Mouse (Mus musculus) liver, adult (tissue): ENCODE measurements around the gene B4galnt1.

ENCODE experiments used
- GATA4 ChIP-seq: IDR thresholded peaks from 2 replicates; pipeline ENCODE4 v1.6.1; 2014; ENCODE audit warnings: mild to moderate bottlenecking, low read length; ENCODE audit not compliant: insufficient replicate concordance

The B4galnt1 gene

DNA sequence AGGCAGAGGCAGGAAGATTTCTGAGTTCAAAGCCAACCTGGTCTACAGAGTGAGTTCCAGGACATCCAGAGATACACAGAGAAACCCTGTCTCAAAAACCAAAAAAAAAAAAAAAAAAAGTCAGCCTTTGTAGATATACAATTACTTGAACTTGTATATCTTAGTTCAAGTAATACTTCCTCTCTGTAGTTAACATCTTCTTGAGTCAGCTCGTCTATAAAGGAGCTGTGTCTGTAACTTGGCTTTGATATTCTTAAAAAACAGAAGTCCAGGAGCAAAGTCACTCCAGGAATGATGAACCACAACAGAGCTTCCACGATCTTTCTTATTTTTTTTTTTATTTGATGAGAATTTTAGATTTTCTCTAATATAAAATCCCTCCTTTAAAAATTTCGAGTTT, 4.3 kb upstream of the B4galnt1 start:
- TF ChIP-seq GATA4 = no peak

DNA sequence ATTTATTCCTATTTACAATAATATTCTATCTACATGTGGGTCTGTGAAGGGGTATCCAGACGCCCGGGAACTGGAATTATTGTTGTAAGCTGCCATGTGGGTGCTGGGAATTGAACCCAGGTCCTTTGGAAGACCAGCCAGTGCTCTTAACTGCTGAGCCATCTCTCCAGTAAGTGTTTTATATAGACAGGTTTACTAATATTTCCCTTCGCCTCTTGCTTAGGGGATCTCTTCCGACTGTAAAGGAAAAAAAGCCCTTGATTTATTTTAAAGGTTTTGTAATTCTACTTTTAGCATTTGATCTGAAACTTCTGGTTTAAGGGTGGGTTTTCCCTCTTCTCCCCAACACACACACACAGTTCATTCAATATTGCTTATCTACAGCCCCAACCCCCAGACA, 835 bp upstream of the B4galnt1 start:
- no peak for TF ChIP-seq GATA4

DNA sequence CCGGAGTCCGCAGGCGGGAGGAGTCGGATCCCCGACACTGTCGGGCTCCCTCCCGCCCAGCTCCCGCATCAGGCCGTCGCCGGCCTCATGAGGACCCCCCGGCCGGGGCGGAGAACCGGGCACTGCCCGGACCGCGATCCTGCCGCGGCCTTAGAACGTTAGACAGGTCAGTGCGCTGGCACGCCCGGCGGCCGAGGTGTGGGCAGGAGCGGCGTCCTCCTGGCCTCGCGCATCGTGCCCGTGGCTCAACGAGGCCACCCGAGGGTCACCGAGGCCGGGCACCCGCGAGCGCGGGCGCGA, 279 bp downstream of the B4galnt1 start:
- TF ChIP-seq GATA4 = no peak

DNA sequence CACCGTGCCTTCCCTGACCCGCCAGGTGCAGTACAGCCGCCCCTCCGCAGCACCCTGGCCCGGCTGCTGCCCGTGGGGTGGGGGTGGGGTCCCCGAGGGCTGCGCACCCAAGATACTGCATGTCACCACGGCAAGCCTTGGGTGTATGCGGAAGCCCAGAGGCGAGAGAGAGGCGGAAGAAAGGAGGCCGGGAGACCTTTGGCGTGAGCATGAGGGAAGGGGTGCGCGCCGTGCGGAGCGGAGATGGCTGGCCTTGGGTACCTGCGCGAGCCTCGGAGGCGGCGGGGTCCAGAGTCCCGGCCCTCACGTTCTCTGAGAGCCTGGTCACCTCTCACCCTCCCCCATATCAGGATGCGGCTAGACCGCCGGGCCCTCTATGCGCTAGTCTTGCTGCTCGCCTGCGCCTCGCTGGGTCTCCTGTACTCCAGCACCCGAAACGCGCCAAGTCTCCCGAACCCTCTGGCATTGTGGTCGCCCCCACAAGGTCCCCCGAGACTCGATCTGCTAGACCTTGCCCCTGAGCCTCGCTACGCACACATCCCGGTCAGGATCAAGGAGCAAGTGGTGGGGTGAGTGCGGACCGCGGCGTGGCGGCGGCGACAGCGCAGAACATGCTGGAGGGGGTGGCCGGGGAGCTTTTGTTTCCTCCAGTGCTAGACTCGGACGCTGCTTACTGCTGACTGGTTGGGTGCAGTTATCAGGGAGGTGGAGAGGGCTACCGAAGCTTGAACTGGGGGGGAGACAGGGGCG, 804 bp downstream of the B4galnt1 start:
- no peak for TF ChIP-seq GATA4

DNA sequence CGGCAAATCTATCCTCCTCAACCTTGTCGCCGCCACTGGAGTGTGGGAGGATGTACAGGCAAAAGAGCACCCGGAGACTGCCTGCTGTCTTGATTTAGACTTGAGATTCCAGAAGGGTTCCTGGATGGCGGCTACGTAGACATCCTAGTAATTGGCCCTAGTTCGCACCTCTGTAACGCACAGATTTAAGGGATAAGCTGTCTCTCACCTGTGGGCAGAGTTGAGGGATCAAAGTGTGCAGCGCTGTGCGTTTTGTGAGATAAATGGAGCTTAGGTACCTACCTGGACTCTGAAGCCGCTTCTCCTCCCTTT, 1.3 kb downstream of the B4galnt1 start:
- no peak for TF ChIP-seq GATA4

- no peak for TF ChIP-seq GATA4
Measured at GRCm38 (mm10) chr10:127166771-127167613, 2.0 kb downstream of the B4galnt1 start.

DNA sequence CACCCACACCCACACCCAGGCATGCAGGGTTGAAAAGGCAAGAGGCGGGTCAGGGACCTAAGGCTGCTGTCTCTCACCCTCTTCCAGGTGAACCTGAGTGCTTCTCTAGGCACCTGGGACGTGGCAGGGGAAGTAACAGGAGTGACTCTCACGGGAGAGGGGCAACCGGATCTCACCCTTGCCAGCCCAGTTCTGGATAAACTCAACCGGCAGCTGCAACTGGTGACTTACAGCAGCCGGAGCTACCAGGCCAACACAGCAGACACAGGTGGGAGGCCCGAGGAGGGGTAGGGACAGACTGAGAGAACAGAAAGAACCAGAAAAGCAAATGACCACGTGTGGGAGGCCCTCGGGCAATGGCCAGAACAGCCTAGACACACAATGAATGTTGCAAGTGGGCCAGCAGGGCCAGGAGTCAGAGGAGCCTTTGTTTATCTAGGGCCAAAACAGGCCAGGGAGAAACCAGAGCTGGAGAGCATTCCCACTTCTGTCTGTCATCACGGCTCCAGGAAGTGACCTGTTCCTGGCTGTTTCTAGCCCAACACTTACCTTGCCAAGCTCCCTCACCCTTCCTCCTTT, 2.7 kb downstream of the B4galnt1 start:
- TF ChIP-seq GATA4 = no peak

- no peak for TF ChIP-seq GATA4
Measured at GRCm38 (mm10) chr10:127170002-127170401, 5.0 kb downstream of the B4galnt1 start.

- no peak for TF ChIP-seq GATA4
Measured at GRCm38 (mm10) chr10:127170837-127171272, 5.8 kb downstream of the B4galnt1 start.

DNA sequence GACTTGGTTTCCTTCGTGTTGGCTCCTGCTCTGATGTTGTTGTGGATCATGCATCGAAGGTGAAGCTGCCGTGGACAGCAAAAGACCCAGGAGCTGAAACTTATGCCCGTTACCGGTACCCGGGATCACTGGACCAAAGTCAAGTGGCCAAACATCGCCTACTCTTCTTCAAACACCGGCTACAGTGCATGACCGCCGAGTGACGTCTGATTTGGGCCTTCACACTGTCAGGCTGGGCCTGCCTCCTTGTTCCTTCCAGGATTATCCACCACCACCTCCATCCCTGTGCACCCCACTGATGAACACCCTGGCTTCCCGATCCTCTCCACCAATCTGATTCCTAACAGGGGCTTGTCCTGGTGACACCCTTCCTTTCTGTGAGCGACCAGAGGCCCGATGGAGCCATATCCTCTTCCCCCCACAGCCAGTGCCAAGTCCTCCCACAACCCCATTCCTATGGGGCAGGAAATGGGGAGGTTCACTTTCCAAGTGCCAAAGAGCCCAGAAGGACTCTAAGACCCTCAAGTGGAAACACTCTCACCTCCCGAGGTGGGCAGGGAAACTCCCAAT, 6.7 kb downstream of the B4galnt1 start:
- no peak for TF ChIP-seq GATA4

DNA sequence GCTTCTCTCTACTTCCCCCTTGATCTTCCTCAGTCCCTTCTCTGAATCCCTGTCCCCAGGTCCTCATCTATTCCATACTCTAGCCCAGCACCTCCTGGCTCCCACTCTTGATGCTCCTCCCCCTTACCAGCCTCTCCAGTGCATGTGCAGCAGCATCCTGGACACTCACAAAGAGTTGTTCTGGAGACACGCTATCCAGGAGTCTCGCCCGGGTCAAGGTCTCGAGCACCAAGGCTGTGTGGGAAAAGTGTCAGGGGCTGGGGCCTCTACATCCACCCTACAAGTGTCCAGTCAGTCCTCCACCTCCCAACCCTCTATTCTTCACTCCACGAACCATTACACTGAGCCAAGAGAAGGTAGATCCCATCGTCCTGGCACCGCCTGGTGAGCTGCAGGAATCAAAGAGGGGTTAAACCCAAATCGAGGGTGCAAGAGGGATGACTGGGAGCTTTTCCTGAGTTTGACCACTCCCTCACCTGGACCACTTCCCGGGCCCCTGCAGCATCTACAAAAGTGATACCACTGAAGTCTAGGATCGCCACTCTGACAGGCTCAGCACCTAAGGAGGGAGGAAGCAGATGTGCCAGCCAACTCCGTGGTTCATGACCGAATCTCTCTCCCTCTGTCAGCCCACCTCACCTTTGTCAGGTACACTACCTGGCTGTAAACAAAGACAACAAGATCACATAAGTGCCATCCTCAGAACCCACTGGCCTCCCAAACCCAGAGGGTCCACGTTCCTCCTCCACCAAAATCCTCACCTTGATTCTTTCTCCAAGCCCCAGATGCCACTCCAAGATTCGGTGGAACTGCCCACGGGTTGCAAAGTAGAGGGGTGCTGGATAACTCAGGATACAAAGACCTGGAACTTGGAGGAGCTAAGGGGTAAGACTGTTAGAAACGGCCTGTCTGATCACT, 8.4 kb downstream of the B4galnt1 start:
- no peak for TF ChIP-seq GATA4

- TF ChIP-seq GATA4 = no peak
Measured at GRCm38 (mm10) chr10:127174170-127174569, 9.1 kb downstream of the B4galnt1 start.

DNA sequence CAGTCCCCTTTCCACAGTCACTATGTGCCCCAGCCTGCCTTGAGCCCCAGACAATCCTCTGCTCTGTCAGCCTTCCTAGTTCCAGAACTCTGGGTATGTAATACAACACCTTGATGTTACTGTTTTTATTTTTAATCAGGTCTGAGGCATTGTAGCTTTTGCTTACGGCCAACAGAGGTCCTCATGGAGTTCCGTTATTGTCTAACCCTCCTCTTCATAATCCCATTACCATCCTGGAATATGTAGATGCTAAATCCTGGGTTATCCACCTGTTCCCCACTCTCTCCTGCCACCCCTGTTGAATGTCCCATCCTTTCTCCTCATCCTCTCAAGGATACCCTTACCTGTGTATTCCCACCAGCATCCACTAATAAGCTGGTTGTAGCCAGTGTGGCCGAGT, 11.2 kb downstream of the B4galnt1 start:
- no peak for TF ChIP-seq GATA4

DNA sequence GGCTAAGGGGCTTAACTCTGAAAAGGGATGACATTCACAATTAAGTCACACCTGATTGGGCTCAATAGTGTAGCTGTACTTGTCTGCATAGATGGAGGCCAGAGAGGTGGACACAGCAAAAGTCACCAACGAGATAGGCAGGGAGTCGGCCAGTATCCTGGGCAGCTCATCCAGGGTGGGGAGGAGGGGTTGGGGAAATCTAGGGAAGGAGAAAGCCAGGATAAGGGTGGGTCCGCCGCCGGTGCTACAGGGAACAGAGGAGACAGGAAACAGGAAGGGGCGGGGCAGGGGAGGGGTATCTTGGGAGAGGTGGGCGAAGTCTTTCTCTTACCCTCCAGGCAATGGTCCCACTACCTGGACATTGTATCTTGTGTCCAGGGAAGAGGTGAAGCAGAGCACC, 11.7 kb downstream of the B4galnt1 start:
- TF ChIP-seq GATA4 = no peak

- no peak for TF ChIP-seq GATA4
Measured at GRCm38 (mm10) chr10:127177235-127177634, 12.2 kb downstream of the B4galnt1 start.
